Mouse (Mus musculus) heart, embryonic 15.5 days (tissue): Measurements from ENCODE around the gene Dcaf10. TPM values are rescaled to one million over a fixed set of nuclear protein-coding genes. Genes with fewer than 3 reads are reported as not detected.
"Not testable (repeated sequence)": the region's sequence is repeated elsewhere in the genome, so short reads cannot be mapped to it uniquely, and the experiment has no call there.

Source experiments
- ATAC-seq: fragments of 200-750 bp; cut with Nextera tagmentation; replicated peaks from 2 replicates; pipeline ENCODE4 v1.8.0; 2017; ENCODE audit warnings: low read depth, moderate TSS enrichment; ENCODE audit not compliant: insufficient number of reproducible peaks, insufficient read depth, low FRiP score
- H3K27ac ChIP-seq: fragments of 300-500 bp; sonication (generic); 2 replicates; pipeline ENCODE4 v1.5.1; 2015; ENCODE audit warnings: mild to moderate bottlenecking, inconsistent platforms
- H3K27me3 ChIP-seq: fragments of 300-500 bp; sonication (generic); 2 replicates; pipeline ENCODE4 v1.6.1; 2015; ENCODE audit warnings: inconsistent platforms
- H3K36me3 ChIP-seq: fragments of 300-500 bp; sonication (generic); 2 replicates; pipeline ENCODE4 v1.6.1; 2015; ENCODE audit warnings: mild to moderate bottlenecking, inconsistent platforms
- H3K4me1 ChIP-seq: fragments of 300-500 bp; sonication (generic); replicated peaks from 2 replicates; pipeline ENCODE4 v1.6.1; 2015; ENCODE audit warnings: inconsistent platforms
- H3K4me2 ChIP-seq: fragments of 300-500 bp; sonication (generic); 2 replicates; pipeline ENCODE4 v1.6.1; 2015; ENCODE audit warnings: inconsistent platforms, mild to moderate bottlenecking, moderate library complexity
- H3K4me3 ChIP-seq: fragments of 300-500 bp; sonication (generic); 2 replicates; pipeline ENCODE4 v1.5.1; 2015; ENCODE audit warnings: mild to moderate bottlenecking, inconsistent platforms
- H3K9ac ChIP-seq: fragments of 300-500 bp; sonication (generic); 2 replicates; pipeline ENCODE4 v1.6.1; 2015; ENCODE audit warnings: mild to moderate bottlenecking, inconsistent platforms
- H3K9me3 ChIP-seq: fragments of 300-500 bp; sonication (generic); replicated peaks from 2 replicates; pipeline ENCODE4 v1.6.1; 2016; ENCODE audit warnings: inconsistent platforms
- WGBS: fragments of 180-500 bp; shearing (Covaris S2); methylation state at CpG from one replicate; pipeline ENCODE4 v1.1.7; 2015; ENCODE audit warnings: mixed read lengths; 5-methylcytosine and 5-hydroxymethylcytosine counted together
- polyA plus RNA-seq: library from polyadenylated mRNA; unstranded; fragments of >200 nt; fragmentation: Nextera tagmentation; extraction: Ambion mirVana; gene quantifications from 2 replicates; pipeline ENCODE4 v1.2.1, GENCODE M21; 2015

Dcaf10 gene
- polyA plus RNA-seq, 1 experiment from 2014 or later: 8.1 TPM

- ATAC-seq: peak; percentile 81
- WGBS: under 1% methylated on average over 76 of the region's 76 CpGs
Observed at GRCm38 (mm10) chr4:45342286-45343155, 620 bp downstream of the Dcaf10 start, which contains the start of gene Exosc3. Gene Exosc3 (minus strand): TSS chr4:45342732.

GRCm38 (mm10) chr4:45356653-45357052 lies 14.8 kb downstream of the Dcaf10 start:
- Histone ChIP-seq H3K27ac (no peak overlapping the region), H3K36me3 (peaks cover 17% of the 10 kb centered on the region), H3K4me2 (no peak overlapping the region), H3K9me3 (no peaks in the 10 kb centered on the region), H3K9ac (no peak overlapping the region), H3K4me3 (no peak overlapping the region), H3K27me3 (no peaks in the 10 kb centered on the region), H3K4me1 (no peaks in the 10 kb centered on the region)
- WGBS: 91% methylated on average over 3 of the region's 3 CpGs
- ATAC-seq: no peak

More at GRCm38 (mm10) chr4:45342286-45343155, 620 bp downstream of the Dcaf10 start, which contains the start of gene Exosc3:
- H3K27me3 ChIP-seq: no peaks in the 10 kb centered on the region
- H3K27ac ChIP-seq: peak within 1 kb of the TSS; percentile 99
- peak within 1 kb of the TSS; percentile 78 for H3K4me3 ChIP-seq
- H3K4me2 ChIP-seq: peak within 1 kb of the TSS; percentile 87
- H3K9me3 ChIP-seq: no peaks in the 10 kb centered on the region
- peaks cover 12% of the 10 kb centered on the region for H3K4me1 ChIP-seq
- peak within 1 kb of the TSS; percentile 96 for H3K9ac ChIP-seq
- 0 out of 2 replicates have a peak, but pooled peaks cover 5% of the 10 kb centered on the region for H3K36me3 ChIP-seq

GRCm38 (mm10) chr4:45371261-45371660 lies 29.4 kb downstream of the Dcaf10 start:
- 84% methylated on average over 3 of the region's 3 CpGs for WGBS
- no peaks in the 10 kb centered on the region for H3K4me1 ChIP-seq
- no peak overlapping the region for H3K4me3 ChIP-seq
- H3K27ac ChIP-seq: no peak overlapping the region
- H3K4me2 ChIP-seq: no peak overlapping the region
- no peak for ATAC-seq
- no peaks in the 10 kb centered on the region for H3K27me3 ChIP-seq
- no peak overlapping the region for H3K9ac ChIP-seq
- H3K9me3 ChIP-seq: no peaks in the 10 kb centered on the region
- peaks cover 42% of the 10 kb centered on the region for H3K36me3 ChIP-seq

GRCm38 (mm10) chr4:45374879-45375278 lies 33.0 kb downstream of the Dcaf10 start:
- ATAC-seq: no peak
- H3K36me3 ChIP-seq: peaks cover 55% of the 10 kb centered on the region
- H3K4me3 ChIP-seq: no peak overlapping the region
- no peak overlapping the region for H3K4me2 ChIP-seq
- H3K27me3 ChIP-seq: no peaks in the 10 kb centered on the region
- H3K4me1 ChIP-seq: no peaks in the 10 kb centered on the region
- no peak overlapping the region for H3K27ac ChIP-seq
- 80% methylated on average over 5 of the region's 5 CpGs for WGBS
- no peaks in the 10 kb centered on the region for H3K9me3 ChIP-seq
- no peak overlapping the region for H3K9ac ChIP-seq

GRCm38 (mm10) chr4:45376573-45376972 lies 34.7 kb downstream of the Dcaf10 start:
- WGBS: 80% methylated on average over 4 of the region's 4 CpGs
- no peak overlapping the region for H3K9ac ChIP-seq
- H3K27me3 ChIP-seq: no peaks in the 10 kb centered on the region
- H3K4me2 ChIP-seq: no peak overlapping the region
- ATAC-seq: no peak
- H3K27ac ChIP-seq: no peak overlapping the region
- H3K4me1 ChIP-seq: no peaks in the 10 kb centered on the region
- no peak overlapping the region for H3K4me3 ChIP-seq
- H3K9me3 ChIP-seq: no peaks in the 10 kb centered on the region
- peaks cover 46% of the 10 kb centered on the region for H3K36me3 ChIP-seq

- not testable (repeated sequence) for H3K27ac ChIP-seq, H3K4me1 ChIP-seq
- 89% methylated on average over 10 of the region's 10 CpGs for WGBS
Observed at GRCm38 (mm10) chr4:45380903-45381580, 39.1 kb downstream of the Dcaf10 start.

GRCm38 (mm10) chr4:45382133-45382532 lies 40.2 kb downstream of the Dcaf10 start:
- H3K27me3 ChIP-seq, H3K9me3 ChIP-seq, H3K9ac ChIP-seq, H3K27ac ChIP-seq, H3K36me3 ChIP-seq, H3K4me1 ChIP-seq, ATAC-seq, H3K4me3 ChIP-seq, H3K4me2 ChIP-seq: not testable (repeated sequence)
- WGBS: 39% methylated on average over 2 of the region's 2 CpGs

More at GRCm38 (mm10) chr4:45380903-45381580, 39.1 kb downstream of the Dcaf10 start:
- not testable (repeated sequence) for ATAC-seq, H3K4me2 ChIP-seq, H3K27me3 ChIP-seq, H3K4me3 ChIP-seq, H3K9ac ChIP-seq, H3K9me3 ChIP-seq
- peaks cover 14% of the 10 kb centered on the region for H3K36me3 ChIP-seq

- H3K4me1 ChIP-seq, H3K9me3 ChIP-seq, H3K4me2 ChIP-seq, H3K27me3 ChIP-seq, ATAC-seq, H3K4me3 ChIP-seq, H3K9ac ChIP-seq, H3K36me3 ChIP-seq, H3K27ac ChIP-seq: not testable (repeated sequence)
- 92% methylated on average over 5 of the region's 5 CpGs for WGBS
Observed at GRCm38 (mm10) chr4:45387296-45387695, 45.4 kb downstream of the Dcaf10 start.

- Histone ChIP-seq H3K27ac (no peak overlapping the region), H3K4me3 (no peak overlapping the region), H3K36me3 (peaks cover 10% of the 10 kb centered on the region; the same call in 1 of the 2 replicates), H3K9ac (no peak overlapping the region), H3K9me3 (no peaks in the 10 kb centered on the region), H3K27me3 (no peaks in the 10 kb centered on the region), H3K4me1 (peaks cover 6% of the 10 kb centered on the region), H3K4me2 (no peak overlapping the region)
- WGBS: 75% methylated on average over 4 of the region's 4 CpGs
- ATAC-seq: no peak
Observed at GRCm38 (mm10) chr4:45392099-45392498, 50.2 kb downstream of the Dcaf10 start.

- H3K36me3 ChIP-seq: peaks cover 12% of the 10 kb centered on the region; the same call in 1 of the 2 replicates
- no peak overlapping the region for H3K27ac ChIP-seq
- H3K4me2 ChIP-seq: no peak overlapping the region; the same call in 1 of the 2 replicates
- H3K4me3 ChIP-seq: no peak overlapping the region
- H3K27me3 ChIP-seq: no peaks in the 10 kb centered on the region
- H3K4me1 ChIP-seq: peaks cover 6% of the 10 kb centered on the region
- ATAC-seq: no peak
- whole genome bisulfite sequencing: 47% methylated on average over 11 of the region's 11 CpGs
- H3K9me3 ChIP-seq: no peaks in the 10 kb centered on the region
- no peak overlapping the region for H3K9ac ChIP-seq
Observed at GRCm38 (mm10) chr4:45392572-45392971, 50.7 kb downstream of the Dcaf10 start.

- Histone ChIP-seq H3K4me1 (peaks cover 6% of the 10 kb centered on the region), H3K9me3 (no peaks in the 10 kb centered on the region), H3K9ac (no peak overlapping the region), H3K27ac (no peak overlapping the region), H3K27me3 (no peaks in the 10 kb centered on the region), H3K4me3 (no peak overlapping the region), H3K4me2 (no peak overlapping the region), H3K36me3 (peaks cover 13% of the 10 kb centered on the region)
- 75% methylated on average over 8 of the region's 8 CpGs for WGBS
- no peak for ATAC-seq
Observed at GRCm38 (mm10) chr4:45392994-45393393, 51.1 kb downstream of the Dcaf10 start.
